Mouse (Mus musculus) olfactory bulb, adult 2 months (tissue): Measurements from ENCODE around the gene Dnah1.

ENCODE experiments used
- CTCF ChIP-seq: fragments of 200-500 bp; IDR thresholded peaks from 2 replicates; pipeline ENCODE4 v1.5.1; 2012; ENCODE audit warnings: low read depth, mild to moderate bottlenecking, low read length, moderate library complexity; ENCODE audit not compliant: insufficient read depth
- POLR2A ChIP-seq: fragments of 200-500 bp; IDR thresholded peaks from 2 replicates; pipeline ENCODE4 v1.6.1; 2012; ENCODE audit warnings: mild to moderate bottlenecking, low read depth, low read length, moderate library complexity; ENCODE audit not compliant: insufficient read depth

DNA sequence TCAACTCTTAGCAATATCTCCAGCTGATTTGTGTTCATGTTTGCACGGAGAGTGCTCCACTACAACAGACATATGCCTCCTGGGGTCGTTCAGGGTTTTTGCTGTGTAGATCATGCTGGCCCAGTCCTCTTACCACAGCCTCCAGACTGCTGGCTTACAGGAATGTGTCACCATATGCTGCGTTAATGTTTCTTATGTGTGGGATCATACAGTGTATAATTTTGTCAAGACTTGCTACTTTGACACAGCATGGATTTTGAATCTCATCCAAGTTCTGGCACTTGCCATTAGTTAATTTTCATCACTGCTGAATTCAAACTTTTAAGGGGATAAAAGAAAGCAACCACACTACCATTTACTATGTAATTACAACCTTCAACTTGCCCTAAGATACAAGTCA is 12.1 kb upstream of the Dnah1 start:
- TF ChIP-seq CTCF (no peak), POLR2A (no peak)
